Mouse (Mus musculus): Measurements from ENCODE around the gene 1700017D01Rik.

Gene 1700017D01Rik

DNA sequence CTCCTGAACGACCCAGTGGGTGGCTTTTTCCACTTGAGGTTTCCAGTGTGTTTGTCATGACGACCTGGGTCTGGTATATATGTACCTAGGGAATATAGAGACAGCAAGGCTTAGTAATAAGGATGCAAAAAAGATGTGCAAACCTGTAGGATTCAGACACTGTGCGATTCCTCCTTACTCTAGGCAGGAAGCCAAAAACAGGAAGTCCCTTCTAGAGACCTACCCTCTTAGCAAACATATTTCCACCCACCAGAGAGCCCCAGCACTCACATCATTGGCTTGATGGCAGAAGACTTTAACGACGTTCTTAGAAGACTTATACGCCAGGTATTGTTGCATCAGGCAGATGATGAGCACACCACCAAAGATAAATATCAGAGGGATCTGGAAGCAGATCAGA lies 82.7 kb downstream of the 1700017D01Rik start:
- DNase-seq (ENCODE audit: low spot score in 2 of 2) = no peak

Measured in cerebellum, postnatal 4 days (tissue).